Mouse (Mus musculus): ENCODE results near the gene Gsap. TPM values are rescaled to one million over a fixed set of nuclear protein-coding genes. Genes with fewer than 3 reads are reported as not detected.
"Not testable (repeated sequence)": the region's sequence is repeated elsewhere in the genome, so short reads cannot be mapped to it uniquely, and the experiment has no call there.

Gene Gsap
- total RNA-seq, 2 experiments from 2014 or later: 8.5 to 8.9 TPM

DNA sequence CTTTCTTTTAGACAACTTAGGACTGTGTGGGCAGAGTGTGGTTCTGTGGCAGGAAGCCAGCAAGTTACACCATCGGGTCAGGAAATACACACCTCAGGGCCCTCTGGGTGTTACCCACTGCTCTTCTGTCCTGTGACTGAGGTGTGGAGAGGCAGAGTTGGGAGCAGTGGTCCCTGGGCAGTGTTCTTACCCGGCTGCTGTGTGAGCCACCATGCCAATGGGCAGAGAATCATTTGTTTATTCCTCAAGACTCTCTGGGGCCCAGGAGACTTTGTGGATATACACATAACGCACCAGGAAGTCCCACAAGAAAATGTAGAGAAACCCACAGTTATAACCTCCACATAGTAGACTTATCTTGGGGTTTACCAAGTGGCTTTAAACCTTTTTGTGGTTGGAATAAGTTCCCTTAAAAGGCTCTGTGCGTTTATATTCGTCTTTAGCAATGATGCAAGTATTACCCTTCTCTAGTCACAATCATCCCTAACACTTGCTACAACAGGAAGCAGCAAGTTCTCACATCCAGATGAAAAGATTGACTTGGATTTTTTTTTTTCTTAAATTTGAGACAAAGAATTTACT is 69.6 kb downstream of the Gsap start:
- no peak for DNase-seq (ENCODE audit: low spot score in 2 of 2)

DNA sequence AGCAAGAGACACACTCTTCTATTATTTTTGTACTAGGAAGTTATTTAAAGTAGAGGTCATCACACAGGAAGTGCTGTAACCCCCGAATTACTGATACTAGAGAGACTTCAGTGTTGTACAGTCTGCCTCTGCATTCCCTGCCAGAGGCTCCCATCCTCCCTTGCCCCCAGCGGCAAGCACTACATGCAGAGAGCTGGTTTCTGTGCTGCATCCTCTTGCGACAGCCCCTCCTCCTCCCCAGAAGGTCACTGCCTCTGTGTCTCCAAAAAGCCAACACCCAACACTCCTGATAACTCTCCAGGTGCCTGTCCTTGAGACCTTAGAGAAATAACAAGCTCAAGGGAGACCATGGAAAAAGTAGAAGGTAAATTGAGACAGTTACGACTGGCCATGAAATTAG is 71.1 kb downstream of the Gsap start:
- DNase-seq (ENCODE audit: low spot score in 2 of 2): no peak

DNA sequence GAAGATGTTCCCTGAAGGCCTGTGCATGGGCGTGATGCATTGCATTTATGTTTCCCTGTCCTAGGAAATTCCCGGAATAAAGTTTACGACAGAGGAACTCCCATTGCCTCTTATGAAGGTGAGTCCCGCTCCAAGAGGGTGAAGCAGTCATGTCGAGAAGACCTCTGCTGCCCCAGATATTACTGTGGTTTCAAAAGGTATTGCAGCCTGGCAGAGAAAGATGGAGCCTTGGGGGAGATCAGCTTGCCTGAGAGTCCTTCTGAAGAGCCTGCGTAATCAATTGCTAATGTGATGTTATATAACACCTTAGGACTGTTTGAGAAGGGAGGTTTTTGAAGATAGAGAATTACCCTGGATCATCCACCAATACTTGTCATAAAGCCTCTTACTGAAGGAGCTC is 71.8 kb downstream of the Gsap start:
- no peak for DNase-seq (ENCODE audit: low spot score in 2 of 2)

DNA sequence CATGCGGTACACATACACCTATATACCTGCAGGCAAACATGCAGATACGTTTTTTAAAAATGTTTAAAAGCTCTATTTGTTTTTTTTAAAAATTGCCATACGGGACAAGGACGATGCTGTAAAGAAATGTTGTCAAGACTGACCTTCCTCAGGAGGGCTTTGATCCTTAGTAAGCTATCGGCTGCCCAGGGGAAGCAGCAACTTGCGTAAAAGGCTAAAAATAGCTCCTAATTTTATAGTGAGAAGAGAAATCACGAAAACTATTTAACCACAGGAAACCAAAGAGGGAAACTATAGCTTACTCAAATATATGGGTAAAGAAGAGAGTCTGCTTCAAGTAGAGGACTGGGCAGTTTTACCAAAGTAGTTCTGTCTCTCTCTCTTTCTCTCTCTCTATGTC is 74.7 kb downstream of the Gsap start:
- no peak for DNase-seq (ENCODE audit: low spot score in 2 of 2)

DNA sequence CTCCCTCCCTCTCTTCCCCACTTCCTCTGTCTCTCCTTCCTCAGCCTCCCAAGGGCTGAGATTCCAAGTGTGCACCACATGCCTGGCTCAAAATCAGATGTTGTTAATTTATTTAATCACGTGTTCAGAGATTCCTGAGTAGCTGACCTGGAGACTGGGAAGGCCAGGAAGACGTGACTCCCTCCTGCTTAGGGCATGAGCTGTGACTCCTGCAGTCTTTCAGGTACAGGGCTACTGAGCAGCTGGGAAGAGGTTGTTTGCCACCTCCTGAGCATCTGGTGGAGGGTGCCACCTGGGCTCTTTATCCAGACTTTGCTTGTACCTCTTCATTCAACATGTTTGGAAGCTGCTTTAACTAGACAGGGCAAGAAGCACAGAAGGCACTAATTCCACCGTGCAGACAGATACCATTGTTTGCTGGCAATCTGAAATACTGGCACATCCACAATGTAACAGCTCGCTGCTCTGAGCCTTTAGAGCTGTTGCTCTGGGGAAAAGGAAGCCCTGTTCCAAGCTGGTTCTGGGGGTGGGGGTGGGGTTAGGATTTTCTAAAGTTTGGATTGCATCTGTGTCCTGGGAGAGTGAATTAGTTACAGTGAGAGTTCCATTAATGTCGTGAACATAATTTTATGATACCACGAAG is 75.3 kb downstream of the Gsap start:
- peak in 1 of 2 experiments; percentile 61 for DNase-seq (ENCODE audit: low spot score in 2 of 2)

DNA sequence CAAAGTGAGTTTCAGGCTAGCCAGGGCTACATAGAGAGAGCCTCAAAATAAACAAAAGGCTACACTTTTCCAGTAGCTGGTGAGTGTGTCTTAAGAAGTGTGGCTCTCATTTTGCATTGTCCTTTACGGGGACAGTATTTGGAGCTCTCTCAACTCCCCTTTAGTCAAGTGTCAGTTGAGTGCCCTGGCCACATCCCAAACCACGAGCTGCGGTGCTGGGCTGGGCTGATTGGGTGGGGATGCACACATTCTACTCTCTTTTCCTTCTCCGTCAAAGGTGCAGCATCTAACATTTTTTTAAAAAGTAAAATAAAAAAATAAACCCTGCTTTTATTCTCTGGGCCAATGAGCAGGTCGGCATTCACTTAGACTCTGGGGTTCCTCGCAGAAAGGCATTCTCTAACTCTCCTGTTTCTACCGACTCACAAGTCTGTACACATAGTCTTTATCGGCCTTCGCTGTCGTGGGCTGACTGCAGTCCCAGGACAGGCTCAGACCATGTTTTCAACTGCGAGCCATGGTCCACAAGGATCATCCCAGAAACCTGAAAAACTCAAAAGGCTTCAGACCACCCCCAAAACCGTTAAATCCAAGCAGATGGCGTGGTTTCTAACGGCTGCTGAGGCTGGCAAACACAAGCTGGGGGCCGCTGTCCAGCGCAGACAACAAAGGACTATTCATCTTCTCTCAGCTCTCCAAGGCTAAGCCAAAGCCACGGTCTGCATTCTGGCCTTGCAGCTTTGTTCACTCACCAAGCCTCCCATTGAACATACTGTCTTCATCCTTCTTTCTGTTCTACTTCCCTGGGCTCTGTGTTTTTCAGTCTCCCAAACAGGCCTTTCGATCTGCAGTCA is 77.4 kb downstream of the Gsap start:
- peak; percentile 43 to 68 for DNase-seq (ENCODE audit: low spot score in 2 of 2)

DNA sequence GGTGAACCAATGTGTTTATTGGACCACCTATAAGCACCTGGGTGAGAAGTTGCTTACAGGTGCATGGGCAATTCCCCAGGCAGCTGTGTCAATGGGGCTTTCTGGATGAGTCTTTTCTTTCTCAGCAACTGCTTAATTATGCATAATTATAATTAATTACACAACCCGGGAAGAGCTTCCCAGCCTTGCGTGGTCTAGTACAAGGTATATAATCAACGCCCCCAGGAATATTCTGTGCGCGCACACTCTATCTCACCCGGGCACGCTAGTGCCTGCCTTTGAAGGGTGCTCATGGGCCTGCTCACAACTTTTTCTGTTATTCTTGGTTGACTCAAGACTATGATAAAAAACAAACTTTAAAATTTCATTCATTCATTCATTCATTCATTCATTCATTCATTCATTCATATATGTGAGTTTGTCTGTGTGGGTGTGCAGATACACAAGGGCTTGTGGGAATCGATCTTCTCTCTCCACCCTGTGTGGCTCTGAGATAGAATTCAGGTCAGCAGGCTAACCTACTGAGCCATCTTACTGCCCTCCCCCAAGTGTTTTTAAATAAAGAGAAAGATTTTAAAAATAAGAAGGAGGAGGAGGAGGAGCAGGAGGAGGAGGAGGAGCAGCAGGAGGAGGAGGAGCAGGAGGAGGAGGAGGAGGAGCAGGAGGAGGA is 78.4 kb downstream of the Gsap start:
- no peak for DNase-seq (ENCODE audit: low spot score in 2 of 2)

DNA sequence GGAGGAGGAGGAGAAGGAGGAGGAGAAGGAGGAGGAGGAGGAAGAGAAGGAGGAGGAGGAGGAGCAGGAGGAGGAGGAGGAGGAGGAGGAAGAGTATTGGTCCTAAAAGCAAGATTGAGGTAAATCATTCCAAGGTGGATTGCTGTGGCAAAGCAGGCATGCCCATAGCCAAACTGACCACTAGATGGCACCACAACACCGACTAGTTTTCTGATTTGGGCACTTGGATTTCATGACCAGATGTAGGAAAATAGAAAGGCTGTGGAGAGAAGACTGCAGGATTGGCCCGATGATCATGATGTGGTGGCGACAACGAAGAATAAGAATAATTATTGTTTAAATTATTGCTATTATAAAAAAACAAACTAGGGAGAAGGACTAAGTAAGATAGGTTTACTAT is 79.0 kb downstream of the Gsap start:
- peak; percentile 85 to 92 for DNase-seq (ENCODE audit: low spot score in 2 of 2)

DNA sequence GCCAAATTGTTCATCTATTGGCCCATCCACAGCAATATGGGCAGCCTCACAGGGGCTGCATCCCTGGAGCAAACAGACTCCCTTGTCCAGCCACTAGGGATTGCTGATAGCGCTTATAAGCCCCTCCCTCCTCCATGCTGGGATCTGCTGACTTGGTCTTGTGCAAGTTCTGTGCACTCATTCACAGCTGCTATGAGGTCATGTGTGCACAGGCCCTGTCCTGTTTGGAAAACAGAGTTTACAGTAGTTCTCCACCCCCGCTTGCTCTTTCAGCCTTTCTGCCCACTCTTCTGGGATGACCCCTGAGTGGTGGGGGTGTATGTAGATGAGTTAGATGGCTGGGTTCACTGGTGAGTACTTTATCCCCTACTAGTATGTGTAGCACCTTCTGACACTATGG is 81.0 kb downstream of the Gsap start:
- no peak for DNase-seq (ENCODE audit: low spot score in 2 of 2)

DNA sequence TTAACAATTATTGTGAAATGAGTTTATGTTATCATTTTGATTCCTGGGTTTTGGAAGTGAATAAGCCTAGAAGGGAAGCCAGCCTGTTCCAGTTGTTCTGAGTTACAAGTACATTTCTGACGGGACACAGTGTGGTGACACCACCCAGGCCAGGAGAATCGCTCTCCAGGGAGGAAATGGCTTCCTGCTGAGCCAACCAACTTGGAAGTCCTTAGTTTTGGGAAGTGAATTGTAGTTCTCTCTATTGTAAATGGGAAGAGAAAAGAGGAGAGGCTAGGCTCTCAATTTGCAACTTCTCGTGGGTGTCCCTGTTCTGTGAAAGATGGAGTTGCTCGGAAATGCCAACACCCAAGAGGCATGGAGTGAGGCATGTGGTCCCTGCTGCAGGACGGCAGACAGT is 83.4 kb downstream of the Gsap start:
- no peak for DNase-seq (ENCODE audit: low spot score in 2 of 2)

DNA sequence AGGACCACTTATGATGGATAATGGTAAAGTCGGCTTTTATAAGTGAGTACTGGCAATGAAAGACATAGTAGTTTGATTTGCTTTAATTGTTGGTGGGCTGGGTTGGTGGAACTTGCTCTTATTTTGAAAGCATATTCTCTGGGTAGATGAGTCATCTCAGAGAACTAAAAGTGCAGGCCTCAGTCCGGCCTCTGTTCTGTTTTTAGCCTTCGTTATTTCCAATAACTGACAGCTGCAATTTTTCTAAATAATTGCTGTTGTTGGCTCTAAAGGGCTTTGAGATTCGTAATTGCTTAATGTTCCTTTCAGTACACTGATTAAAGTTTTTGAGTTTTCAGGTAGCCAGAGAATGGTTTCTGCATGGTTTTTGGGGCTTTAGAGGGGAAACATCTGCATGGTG is 84.7 kb downstream of the Gsap start:
- no peak for DNase-seq (ENCODE audit: low spot score in 2 of 2)

DNA sequence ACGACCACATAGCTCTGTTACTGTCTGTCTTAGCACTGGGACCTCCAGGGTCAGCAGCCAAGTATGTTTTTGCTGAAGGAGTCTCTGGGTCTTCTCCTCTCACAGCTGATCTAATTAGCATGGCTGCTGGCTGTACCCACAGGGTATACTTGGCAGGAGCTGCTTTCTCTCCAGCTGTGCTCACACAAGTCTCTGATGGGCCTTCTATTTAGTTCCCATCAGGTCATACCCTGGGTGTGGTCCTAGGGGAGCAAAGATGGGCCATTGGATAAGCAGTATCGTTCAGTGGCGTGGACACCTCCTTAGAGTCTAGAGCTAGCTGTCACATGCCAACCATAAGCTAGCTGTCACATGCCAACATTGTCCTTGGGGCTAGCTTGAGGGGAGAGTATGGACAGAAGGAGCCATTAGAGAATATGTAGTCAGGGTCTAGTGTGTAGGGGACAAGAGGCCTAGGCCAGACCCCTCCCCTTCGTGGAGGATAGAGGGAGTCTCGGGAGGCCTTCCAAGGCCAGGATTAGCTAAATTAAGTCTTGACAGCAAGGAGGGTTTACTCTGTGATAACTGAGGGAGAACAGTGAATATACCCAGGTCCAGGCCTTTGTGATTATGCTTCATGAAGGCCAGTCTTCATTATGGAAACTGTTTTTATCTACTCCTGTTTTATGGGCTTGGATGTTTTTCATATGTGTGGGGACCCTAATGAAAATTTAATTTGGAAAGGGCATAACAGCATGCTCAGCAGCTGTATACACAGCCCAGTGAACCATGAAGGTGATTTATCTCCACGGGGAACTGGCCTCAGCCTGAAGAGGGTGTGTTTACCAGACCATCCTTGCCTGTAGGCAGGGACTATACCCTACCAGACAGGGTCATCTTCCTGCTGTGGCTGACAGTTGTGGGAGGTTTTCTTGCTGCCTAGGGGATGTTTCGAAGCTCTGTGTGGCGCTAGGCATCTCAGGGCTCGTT is 85.6 kb downstream of the Gsap start:
- no peak for DNase-seq (ENCODE audit: low spot score in 2 of 2)

DNA sequence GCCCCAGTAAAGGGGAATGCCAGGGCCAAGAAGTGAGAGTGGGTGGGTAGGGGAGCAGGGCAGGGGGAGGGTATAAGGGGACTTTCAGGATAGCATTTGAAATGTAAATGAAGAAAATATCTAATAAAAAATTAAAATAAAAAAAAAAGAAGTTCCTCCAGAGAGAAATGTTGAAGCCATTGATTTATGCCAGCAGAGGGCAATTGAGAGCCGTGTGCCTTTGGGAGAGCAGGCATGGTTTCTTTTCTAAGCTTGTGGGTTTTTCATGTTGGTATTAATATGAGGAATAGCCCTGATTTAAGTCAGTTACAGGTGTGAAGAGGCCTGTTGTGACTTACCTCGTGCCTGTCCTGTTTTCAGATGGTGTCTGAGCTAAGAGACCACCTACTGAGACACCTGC is 91.6 kb downstream of the Gsap start:
- DNase-seq (ENCODE audit: low spot score in 2 of 2): not testable (repeated sequence)

DNA sequence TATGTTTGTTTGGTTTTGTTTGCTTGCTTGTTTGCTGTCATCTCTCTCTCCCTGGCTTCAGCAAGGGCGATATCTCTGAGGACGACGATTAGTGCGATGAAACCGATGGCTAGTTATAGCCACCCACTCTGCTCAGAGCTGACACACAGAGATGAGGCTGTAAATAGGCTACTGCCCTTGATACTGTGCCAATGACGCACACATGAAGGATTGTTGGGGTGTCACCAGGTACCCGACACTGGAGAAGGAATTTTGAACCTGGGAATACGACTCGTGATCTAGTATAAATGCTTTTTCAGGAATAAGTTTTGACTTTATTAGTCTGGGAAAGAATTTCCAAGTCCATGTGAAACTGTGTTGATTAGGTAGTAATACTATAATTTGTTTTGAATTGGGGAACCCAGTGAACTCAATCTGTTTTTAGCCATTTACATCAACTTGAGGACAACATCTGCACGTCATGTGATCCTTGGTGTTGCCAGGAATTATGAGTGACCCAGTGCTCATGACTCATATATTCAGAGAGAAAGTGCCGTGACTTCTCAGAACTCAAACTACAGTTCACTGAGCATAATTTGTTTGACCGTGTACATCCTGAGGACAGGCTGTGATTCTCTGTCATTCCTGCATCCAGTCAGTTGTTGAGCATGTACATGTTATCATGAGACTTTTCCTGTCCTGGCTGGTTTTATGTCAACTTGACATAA is 97.5 kb downstream of the Gsap start:
- DNase-seq (ENCODE audit: low spot score in 2 of 2): no peak

DNA sequence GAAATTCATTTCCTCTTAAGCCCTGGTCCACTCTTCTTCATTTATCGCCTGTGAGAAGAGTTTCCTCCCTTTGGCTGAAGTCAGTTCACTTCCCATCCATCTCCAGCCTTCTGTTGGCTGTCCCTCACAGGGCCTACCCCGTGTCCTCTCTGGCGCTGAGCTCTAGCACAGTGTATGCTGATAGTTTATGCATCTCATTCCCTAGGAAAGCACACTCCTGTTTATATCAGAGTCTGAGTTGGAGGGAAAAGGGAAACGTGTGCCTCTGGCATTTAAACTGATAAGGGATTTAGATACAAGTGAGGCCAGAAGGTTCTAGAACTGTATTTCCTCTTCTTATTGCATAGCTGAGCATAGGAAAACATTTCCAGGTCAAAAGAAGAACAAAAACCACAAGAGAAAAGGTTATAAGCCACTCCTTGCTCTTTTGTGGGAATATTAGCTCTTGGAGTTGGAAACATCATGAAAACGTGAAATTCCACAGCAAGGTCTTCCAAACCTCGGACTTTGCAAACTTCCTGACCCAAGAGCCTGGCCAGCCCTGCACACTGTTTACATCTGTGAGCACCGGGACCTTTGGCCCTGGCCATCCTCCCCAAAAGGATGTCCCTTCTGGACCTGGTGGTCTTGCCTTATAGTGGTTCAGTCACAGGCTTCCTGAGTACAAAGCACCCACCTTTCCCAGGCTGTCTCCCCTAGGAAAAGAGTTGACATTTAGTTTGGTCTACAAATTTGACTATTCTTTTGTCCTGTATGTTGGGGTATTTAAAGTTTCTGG is 102.8 kb downstream of the Gsap start:
- no peak for DNase-seq (ENCODE audit: low spot score in 2 of 2)

DNA sequence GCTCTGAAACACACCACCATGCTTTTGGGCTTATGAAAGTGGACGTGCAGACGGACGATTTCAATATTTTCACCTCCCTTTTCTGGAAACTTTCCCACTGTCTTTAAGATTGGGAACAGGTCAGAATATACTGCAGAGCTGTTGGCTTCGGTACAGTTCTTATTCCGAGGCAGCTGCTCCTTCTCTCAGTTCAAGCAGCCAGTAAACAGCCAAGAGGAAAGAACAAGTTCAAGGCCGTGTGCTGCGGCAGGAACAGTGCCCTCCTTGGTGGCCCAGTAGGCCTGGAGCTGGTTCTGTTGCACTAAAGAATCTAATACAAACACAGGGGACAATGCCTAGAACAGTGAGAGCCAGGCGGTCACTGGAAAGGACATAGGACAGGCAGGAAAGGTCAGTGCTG is 104.5 kb downstream of the Gsap start:
- no peak for DNase-seq (ENCODE audit: low spot score in 2 of 2)

DNA sequence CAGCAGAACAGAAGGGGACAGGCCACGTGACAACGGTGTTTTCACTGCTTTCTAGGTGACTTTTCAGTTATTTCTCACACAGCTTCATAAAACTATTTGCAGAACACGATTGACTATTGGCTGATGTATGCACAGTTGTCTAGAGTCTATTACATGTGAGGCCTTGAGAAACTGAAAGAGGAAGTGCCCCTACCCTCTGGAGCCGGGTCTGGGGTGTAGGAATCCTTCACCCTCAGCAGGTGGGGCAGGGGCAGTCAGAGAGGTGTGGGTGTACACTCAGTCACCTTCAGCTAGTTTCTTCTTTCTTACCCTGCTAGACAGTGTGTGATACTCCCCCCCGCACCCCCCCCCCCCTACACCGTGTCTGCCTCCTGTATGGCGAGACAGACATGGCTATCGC is 109.6 kb downstream of the Gsap start:
- no peak for DNase-seq (ENCODE audit: low spot score in 2 of 2)

DNA sequence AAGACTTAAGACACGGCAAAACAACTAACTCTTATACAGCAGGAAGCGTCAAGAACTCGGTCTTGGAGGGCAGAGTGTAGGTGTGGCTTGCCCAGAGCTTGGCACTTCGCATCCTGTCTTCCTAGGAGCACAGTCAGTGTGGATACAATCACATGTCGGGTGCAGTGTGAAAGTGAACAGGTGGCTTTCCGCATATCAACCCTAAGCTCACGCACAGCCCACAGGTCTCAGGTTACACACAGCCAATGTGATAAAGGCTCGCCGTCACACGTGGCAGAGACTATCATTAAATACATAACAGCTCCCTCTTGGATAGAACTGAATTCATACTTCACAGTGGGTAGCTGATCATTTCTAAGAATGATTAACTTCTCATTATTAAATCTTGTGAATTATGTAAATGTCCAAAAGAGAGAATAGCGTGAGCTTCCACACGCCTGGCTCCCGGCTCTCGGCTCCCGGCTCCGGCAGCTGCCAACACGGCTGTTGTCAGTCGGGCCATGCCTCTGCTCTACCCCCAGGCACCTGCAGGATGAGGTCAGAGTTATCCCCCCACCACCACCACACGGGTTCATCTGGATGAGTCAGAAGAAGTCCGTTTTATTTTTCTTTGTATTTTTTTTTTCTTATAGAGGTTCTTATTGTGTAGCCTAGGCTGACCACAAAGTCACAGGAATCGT is 113.2 kb downstream of the Gsap start:
- no peak for DNase-seq (ENCODE audit: low spot score in 2 of 2)

DNA sequence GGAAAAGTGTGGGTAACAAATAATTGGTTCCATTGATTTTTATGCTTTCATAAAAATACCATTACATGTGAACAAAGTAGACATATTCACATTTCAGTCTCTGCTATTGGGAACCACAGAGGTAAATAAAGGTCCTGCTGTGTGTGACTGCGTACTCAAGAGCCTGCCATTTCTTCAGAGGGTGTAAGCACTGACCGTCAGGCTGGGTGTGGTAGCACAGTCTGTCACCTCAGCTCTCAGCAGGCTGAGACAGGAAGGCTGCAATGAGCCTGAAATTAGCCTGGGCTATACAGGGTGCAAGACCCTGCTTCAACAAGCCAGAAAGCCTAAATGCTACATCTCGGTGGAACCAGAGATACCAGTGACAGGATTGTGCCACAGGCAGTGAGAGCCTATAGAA is 114.0 kb downstream of the Gsap start:
- DNase-seq (ENCODE audit: low spot score in 2 of 2): no peak
